Mouse (Mus musculus) thymus, adult 2 months (tissue): ENCODE measurements around the gene Gdf3. TPM values are rescaled to one million over a fixed set of nuclear protein-coding genes. Genes with fewer than 3 reads are reported as not detected.
"Not testable (repeated sequence)": the region's sequence is repeated elsewhere in the genome, so short reads cannot be mapped to it uniquely, and the experiment has no call there.

Source experiments
- DNase-seq: peaks from one replicate; pipeline ENCODE4 v3.0.0; 2021
- H3K27ac ChIP-seq: fragments of 200-500 bp; 2 replicates; pipeline ENCODE4 v1.5.1; 2012; ENCODE audit warnings: low read length, control low read depth; ENCODE audit not compliant: control insufficient read depth, insufficient read depth
- H3K27me3 ChIP-seq: fragments of 200-500 bp; 2 replicates; pipeline ENCODE4 v1.6.1; 2012; ENCODE audit warnings: mild to moderate bottlenecking, low read length, moderate library complexity, mixed read lengths; ENCODE audit not compliant: control insufficient read depth, insufficient read depth
- H3K36me3 ChIP-seq: fragments of 200-500 bp; 2 replicates; pipeline ENCODE4 v1.6.1; 2012; ENCODE audit warnings: mild to moderate bottlenecking, low read length, moderate library complexity; ENCODE audit not compliant: control insufficient read depth, insufficient read depth
- H3K4me1 ChIP-seq: fragments of 200-500 bp; replicated peaks from 2 replicates; pipeline ENCODE4 v1.6.1; 2012; ENCODE audit warnings: low read length; ENCODE audit not compliant: control insufficient read depth, insufficient read depth
- H3K4me3 ChIP-seq: fragments of 200-500 bp; 2 replicates; pipeline ENCODE4 v1.5.1; 2012; ENCODE audit warnings: mild to moderate bottlenecking, low read length, control low read depth, moderate library complexity; ENCODE audit not compliant: control insufficient read depth, insufficient read depth
- CTCF ChIP-seq: fragments of 200-500 bp; IDR thresholded peaks from 2 replicates; pipeline ENCODE4 v1.5.1; 2012; ENCODE audit warnings: mild to moderate bottlenecking, control low read depth, low read length, moderate library complexity, borderline replicate concordance; ENCODE audit not compliant: control insufficient read depth, poor library complexity, insufficient read depth; ENCODE audit errors: extremely low read depth
- POLR2A ChIP-seq: fragments of 200-500 bp; IDR thresholded peaks from 2 replicates; pipeline ENCODE4 v1.6.1; 2012; ENCODE audit warnings: mild to moderate bottlenecking, low read length, control low read depth, moderate library complexity; ENCODE audit not compliant: control insufficient read depth, poor library complexity, insufficient read depth; ENCODE audit errors: extremely low read depth
- whole genome bisulfite sequencing: fragments of 180-500 bp; shearing (Covaris S2); methylation state at CpG from one replicate; pipeline ENCODE4 v1.1.7; 2018; 5-methylcytosine and 5-hydroxymethylcytosine counted together
- polyA plus RNA-seq: library from polyadenylated mRNA; depleted of rRNA; stranded (reverse); fragments of >200 nt; gene quantifications from 2 replicates; pipeline ENCODE4 v1.2.3, GENCODE M21; 2012; rRNA removed

Gene Gdf3
- 0.43 and 0.53 TPM in 2 replicates for polyA plus RNA-seq

DNA sequence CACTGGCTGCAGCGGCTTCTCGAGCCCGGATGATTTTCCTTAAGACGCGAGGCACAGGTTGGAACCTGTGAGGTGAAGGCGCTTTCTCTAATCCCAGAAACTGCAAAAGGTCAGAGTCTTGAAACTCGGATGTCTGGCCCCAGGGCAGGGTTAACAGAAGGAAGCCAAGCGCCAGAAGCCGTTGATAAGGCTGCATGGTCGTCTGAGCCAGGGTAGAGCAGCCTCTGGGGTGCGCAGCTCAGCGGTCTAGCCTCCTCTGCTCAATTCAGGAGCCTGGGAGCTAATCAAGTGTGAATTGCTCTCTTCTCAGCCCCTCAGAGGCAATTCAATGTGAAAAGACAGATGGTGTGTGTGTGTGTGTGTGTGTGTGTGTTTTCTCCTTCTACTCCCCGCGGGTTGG is at the start of gene Gdf3:
Gene Gdf3, minus strand, starts transcription at position 317 of the 400 bp plus-strand sequence.
- no peak for DNase-seq

DNA sequence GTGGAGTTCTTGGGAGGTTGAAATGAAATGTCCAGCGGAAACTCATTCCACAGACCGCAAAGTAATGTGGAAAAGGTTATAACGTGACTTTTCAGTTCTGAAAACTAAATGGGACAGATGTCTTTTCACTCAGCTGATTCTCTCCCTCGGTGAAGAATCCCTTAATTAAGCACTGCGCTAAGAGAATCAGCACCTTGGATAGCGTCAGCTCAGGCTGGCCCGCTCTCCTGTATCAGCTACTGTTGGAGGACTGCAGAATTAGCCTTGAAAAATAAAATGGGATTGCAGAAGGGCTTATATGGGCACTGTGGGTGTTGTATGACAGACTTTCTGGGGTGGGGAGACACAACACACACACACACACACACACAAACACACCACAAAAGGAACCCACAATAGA is 49.7 kb upstream of the Gdf3 start:
- TF ChIP-seq CTCF (no peak), POLR2A (no peak)
- DNase-seq = no peak
- H3K36me3 ChIP-seq = no peaks in the 10 kb centered on the region
- no peak overlapping the region for H3K27ac ChIP-seq
- no peaks in the 10 kb centered on the region for H3K4me1 ChIP-seq
- no peaks in the 10 kb centered on the region for H3K27me3 ChIP-seq
- WGBS = 29% methylated on average over 7 of the region's 7 CpGs
- no peak overlapping the region for H3K4me3 ChIP-seq

More for the DNA sequence above, at the start of gene Gdf3:
- H3K27ac ChIP-seq = no peak within 1 kb of the TSS
- no peaks in the 10 kb centered on the region for H3K27me3 ChIP-seq
- H3K36me3 ChIP-seq = no peaks in the 10 kb centered on the region
- WGBS = 78% methylated on average over 14 of the region's 14 CpGs
- 0 out of 2 replicates have a peak, but pooled peaks cover under 1% of the 10 kb centered on the region for H3K4me1 ChIP-seq
- no peak for TF ChIP-seq CTCF
- TF ChIP-seq POLR2A = no peak
- no peak within 1 kb of the TSS for H3K4me3 ChIP-seq

DNA sequence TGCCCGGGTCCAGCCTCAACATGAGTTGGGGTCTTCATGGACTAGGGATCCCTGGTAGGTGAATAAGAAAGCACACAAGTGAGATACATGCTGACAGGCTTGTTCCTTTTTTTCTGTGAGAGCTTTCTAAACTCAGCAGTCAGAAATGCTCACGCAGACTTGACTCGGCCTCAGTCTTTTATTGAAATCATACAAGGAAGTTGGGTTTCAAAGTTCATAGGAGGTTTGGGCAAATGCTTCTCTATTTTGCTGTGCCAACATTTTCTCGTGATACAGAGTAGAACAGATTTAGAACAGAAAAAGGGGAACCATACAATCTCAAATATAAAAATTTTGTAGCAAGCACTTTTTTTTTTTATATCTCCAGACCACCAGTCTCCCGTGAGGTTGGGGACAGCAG is 47.7 kb upstream of the Gdf3 start:
- no peak for DNase-seq
- no peak for TF ChIP-seq CTCF
- no peak for TF ChIP-seq POLR2A
- H3K4me3 ChIP-seq = no peak overlapping the region
- 11% methylated on average over 5 of the region's 5 CpGs for WGBS
- H3K27me3 ChIP-seq = no peaks in the 10 kb centered on the region
- no peaks in the 10 kb centered on the region for H3K36me3 ChIP-seq
- H3K4me1 ChIP-seq = no peaks in the 10 kb centered on the region
- no peak overlapping the region for H3K27ac ChIP-seq

DNA sequence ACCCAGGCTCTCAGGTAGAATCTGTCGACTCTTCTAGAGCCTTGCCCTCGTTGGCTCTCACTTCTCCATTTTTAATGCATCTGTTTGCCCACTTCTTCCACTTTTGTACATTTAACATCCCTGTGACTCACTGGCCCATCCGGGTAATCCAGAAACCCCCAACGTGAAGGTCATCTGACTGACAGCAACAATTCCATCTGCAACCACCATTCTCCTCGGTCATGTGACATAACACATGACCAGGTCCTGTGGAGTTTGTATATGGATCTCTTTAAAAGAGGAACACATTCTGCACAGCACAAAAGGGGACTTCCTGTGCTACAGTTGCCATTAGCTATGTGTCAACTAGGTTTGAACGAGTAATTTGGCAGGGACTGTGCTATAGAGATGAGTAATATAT is 44.4 kb upstream of the Gdf3 start:
- TF ChIP-seq POLR2A = no peak
- no peak for TF ChIP-seq CTCF

DNA sequence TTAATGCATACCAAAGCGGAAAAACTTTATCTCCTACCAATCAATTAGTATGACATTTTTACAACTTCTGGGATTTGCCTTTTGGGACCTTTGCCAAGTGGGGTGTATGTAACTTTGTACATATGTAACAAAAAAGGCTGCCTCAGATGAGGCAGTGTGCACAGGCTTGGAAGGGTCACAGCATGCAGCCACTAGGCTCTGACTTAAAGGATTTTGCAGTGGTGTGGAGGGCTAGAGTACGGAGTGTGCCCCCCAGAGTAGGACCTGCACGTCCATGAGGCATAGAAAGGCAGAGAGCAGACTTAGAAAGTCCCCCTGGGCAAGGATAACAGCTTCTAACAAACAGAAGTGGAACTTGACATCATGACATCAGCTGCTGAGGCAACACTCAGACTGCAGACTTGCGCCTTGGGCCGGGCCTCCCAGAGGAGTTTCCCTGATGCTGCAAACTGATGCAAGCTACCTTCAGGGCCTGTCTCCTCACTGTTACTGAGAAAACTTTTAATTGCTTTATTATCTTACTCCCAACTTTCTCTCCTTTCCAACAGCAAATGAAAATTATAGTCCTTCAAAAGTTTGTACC is 40.6 kb upstream of the Gdf3 start:
- H3K36me3 ChIP-seq = no peaks in the 10 kb centered on the region
- 88% methylated on average over 5 of the region's 5 CpGs for WGBS
- no peak overlapping the region for H3K27ac ChIP-seq
- no peaks in the 10 kb centered on the region for H3K27me3 ChIP-seq
- H3K4me1 ChIP-seq = no peaks in the 10 kb centered on the region
- DNase-seq = no peak
- no peak overlapping the region for H3K4me3 ChIP-seq
- no peak for TF ChIP-seq POLR2A
- TF ChIP-seq CTCF = no peak

More for the DNA sequence above, 44.4 kb upstream of the Gdf3 start:
- Histone ChIP-seq H3K36me3 (no peaks in the 10 kb centered on the region), H3K4me3 (no peak overlapping the region), H3K4me1 (no peaks in the 10 kb centered on the region), H3K27me3 (no peaks in the 10 kb centered on the region), H3K27ac (no peak overlapping the region)
- 6% methylated on average over 6 of the region's 6 CpGs for WGBS
- no peak for DNase-seq

DNA sequence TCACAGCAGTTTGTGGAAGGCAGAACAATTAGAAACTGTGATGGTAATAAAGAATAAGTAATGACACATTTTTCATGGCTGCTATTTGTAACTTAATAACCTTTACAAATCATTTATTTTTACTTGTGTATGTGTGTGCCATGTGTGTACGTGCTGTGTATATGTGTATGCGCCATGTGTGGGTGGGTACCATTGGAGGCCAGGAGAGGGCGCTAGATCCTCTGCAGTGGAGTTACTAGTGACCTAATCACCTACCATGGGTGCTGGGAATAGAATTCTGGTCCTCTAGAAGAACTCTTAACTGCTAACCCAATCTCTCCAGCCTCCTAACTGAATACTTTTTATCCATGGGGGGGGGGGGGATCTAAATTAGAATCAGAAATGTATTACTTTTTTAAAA is 40.0 kb upstream of the Gdf3 start:
- H3K36me3 ChIP-seq = no peaks in the 10 kb centered on the region
- 87% methylated on average over 3 of the region's 3 CpGs for WGBS
- no peak overlapping the region for H3K4me3 ChIP-seq
- no peaks in the 10 kb centered on the region for H3K27me3 ChIP-seq
- no peaks in the 10 kb centered on the region for H3K4me1 ChIP-seq
- no peak for DNase-seq
- TF ChIP-seq POLR2A (no peak), CTCF (no peak)
- no peak overlapping the region for H3K27ac ChIP-seq

DNA sequence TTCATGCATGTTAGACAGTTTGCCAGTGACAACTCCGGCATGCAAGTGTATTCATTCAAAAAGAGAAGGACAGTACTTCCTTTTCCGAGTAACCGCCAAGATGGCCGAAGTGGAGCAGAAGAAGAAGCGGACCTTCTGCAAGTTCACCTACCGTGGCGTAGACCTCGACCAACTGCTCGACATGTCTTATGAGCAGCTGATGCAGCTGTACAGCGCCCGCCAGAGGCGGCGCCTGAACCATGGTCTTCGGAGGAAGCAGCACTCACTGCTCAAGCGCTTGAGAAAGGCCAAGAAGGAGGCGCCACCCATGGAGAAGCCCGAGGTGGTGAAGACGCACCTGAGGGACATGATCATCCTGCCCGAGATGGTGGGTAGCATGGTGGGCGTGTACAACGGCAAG is 34.3 kb upstream of the Gdf3 start:
- WGBS = 94% methylated on average over 21 of the region's 21 CpGs
- not testable (repeated sequence) for H3K27ac ChIP-seq, H3K4me1 ChIP-seq, DNase-seq, H3K4me3 ChIP-seq, H3K36me3 ChIP-seq, H3K27me3 ChIP-seq

DNA sequence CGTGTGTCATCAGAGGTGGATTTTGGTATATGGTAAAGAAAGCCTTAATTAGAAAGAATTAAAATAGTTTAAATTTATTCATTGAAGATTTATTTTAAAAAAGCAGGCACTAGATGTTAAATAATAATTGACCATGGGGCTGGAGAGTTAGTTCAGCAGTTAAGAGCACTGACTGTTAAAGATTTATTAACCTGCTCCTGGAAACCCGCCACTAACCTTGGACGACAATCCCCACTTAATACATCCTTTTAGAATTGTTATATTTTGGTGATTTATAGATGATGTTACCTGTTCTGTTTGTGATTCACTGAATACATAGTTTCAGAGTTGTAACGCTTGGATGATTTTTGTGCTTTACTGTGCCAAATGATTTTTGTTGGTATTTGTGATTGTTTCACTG is 27.7 kb upstream of the Gdf3 start:
- not testable (repeated sequence) for H3K4me3 ChIP-seq, DNase-seq, H3K27me3 ChIP-seq, H3K27ac ChIP-seq, H3K36me3 ChIP-seq, H3K4me1 ChIP-seq
- 95% methylated on average over 4 of the region's 4 CpGs for WGBS
